Mouse (Mus musculus): ENCODE data around the gene Xndc1. TPM values are rescaled to one million over a fixed set of nuclear protein-coding genes. Genes with fewer than 3 reads are reported as not detected.

Gene Xndc1
- polyA plus RNA-seq (2012; rRNA removed): 23.2 and 28.9 TPM in 2 replicates

GRCm38 (mm10) chr7:102065046-102065891 is at the start of gene Xndc1, which contains the start of the genes Rnf121 and Xntrpc:
Gene Xndc1, plus strand, starts transcription at chr7:102065511.
Gene Rnf121, minus strand, starts transcription at chr7:102065469.
Gene Xntrpc, plus strand, starts transcription at chr7:102065713.

GRCm38 (mm10) chr7:102018590-102018989 is 46.7 kb upstream of the Xndc1 start, which contains the start of gene Il18bp:
Gene Il18bp, minus strand, starts transcription at chr7:102018690.

GRCm38 (mm10) chr7:102082816-102083215 is 17.5 kb downstream of the Xndc1 start, which contains the start of gene Trpc2:
Gene Trpc2, plus strand, starts transcription at chr7:102083116.

GRCm38 (mm10) chr7:102101487-102101886 is 36.2 kb downstream of the Xndc1 start, which contains the start of gene Art1:
Gene Art1, plus strand, starts transcription at chr7:102101743.

GRCm38 (mm10) chr7:102109171-102109570 is 43.9 kb downstream of the Xndc1 start, which contains the start of gene Art5:
Gene Art5, minus strand, starts transcription at chr7:102109489.

GRCm38 (mm10) chr7:102116579-102117331 is 51.4 kb downstream of the Xndc1 start, which contains the start of gene Chrna10:
Gene Chrna10, minus strand, starts transcription at chr7:102116828.

Other genes with a start within 250 kb of the Xndc1 start
- not detected in 2 replicates for gene Phox2a, start 247.2 kb upstream of the Xndc1 start, polyA plus RNA-seq (2012; rRNA removed)
- gene Inppl1, start 227.3 kb upstream of the Xndc1 start, polyA plus RNA-seq (2012; rRNA removed): 193 and 201 TPM in 2 replicates
- gene Folr2, start 208.3 kb upstream of the Xndc1 start, polyA plus RNA-seq (2012; rRNA removed): 15.4 and 19.7 TPM in 2 replicates
- gene Anapc15, start 201.8 kb upstream of the Xndc1 start, polyA plus RNA-seq (2012; rRNA removed): 29.7 and 34.9 TPM in 2 replicates
- gene Folr1, start 194.7 kb upstream of the Xndc1 start, polyA plus RNA-seq (2012; rRNA removed): 73.4 and 105 TPM in 2 replicates
- gene Lamtor1, start 159.6 kb upstream of the Xndc1 start, polyA plus RNA-seq (2012; rRNA removed): 234 and 253 TPM in 2 replicates
- gene Tomt, start 159.2 kb upstream of the Xndc1 start, polyA plus RNA-seq (2012; rRNA removed): 0.18 and 0.29 TPM in 2 replicates
- gene Lrrc51, start 131.6 kb upstream of the Xndc1 start, polyA plus RNA-seq (2012; rRNA removed): 29.5 and 38.8 TPM in 2 replicates
- gene Numa1, start 131.4 kb upstream of the Xndc1 start, polyA plus RNA-seq (2012; rRNA removed): 108 TPM in 2 replicates
- gene Il18bp, start 46.8 kb upstream of the Xndc1 start, polyA plus RNA-seq (2012; rRNA removed): 9.9 and 14.9 TPM in 2 replicates
- 21.4 and 22.0 TPM in 2 replicates for gene Rnf121, start within 50 bp of the Xndc1 start, polyA plus RNA-seq (2012; rRNA removed)
- 5.9 and 6.7 TPM in 2 replicates for gene Xntrpc, start 202 bp downstream of the Xndc1 start, polyA plus RNA-seq (2012; rRNA removed)
- gene Trpc2, start 17.6 kb downstream of the Xndc1 start, polyA plus RNA-seq (2012; rRNA removed): not detected in 2 replicates
- 0.17 and 0.18 TPM in 2 replicates for gene Art1, start 36.2 kb downstream of the Xndc1 start, polyA plus RNA-seq (2012; rRNA removed)
- gene Art5, start 44.0 kb downstream of the Xndc1 start, polyA plus RNA-seq (2012; rRNA removed): 0.40 and 0.51 TPM in 2 replicates
- 0.11 and 0.22 TPM in 2 replicates for gene Chrna10, start 51.3 kb downstream of the Xndc1 start, polyA plus RNA-seq (2012; rRNA removed)
- 13.0 and 18.4 TPM in 2 replicates for gene Nup98, start 144.7 kb downstream of the Xndc1 start, polyA plus RNA-seq (2012; rRNA removed)
- 217 and 255 TPM in 2 replicates for gene Pgap2, start 144.7 kb downstream of the Xndc1 start, polyA plus RNA-seq (2012; rRNA removed)
- gene Rhog, start 190.5 kb downstream of the Xndc1 start, polyA plus RNA-seq (2012; rRNA removed): 73.3 and 99.2 TPM in 2 replicates
- gene Stim1, start 202.3 kb downstream of the Xndc1 start, polyA plus RNA-seq (2012; rRNA removed): 76.9 and 80.7 TPM in 2 replicates